Mouse (Mus musculus) brain, adult 2 months (tissue): ENCODE measurements around the gene Gm7714.
"Not testable (repeated sequence)": the region's sequence is repeated elsewhere in the genome, so short reads cannot be mapped to it uniquely, and the experiment has no call there.

ENCODE experiments used
- DNase-seq: peaks from one replicate; pipeline ENCODE4 v3.0.0; 2011; ENCODE audit warnings: low read depth, low spot score

Gm7714 gene

GRCm38 (mm10) chr5:88268619-88269018 lies at the start of gene Gm7714:
Gene Gm7714, plus strand, starts transcription at chr5:88268919.
- DNase-seq: peak; percentile 4

DNA sequence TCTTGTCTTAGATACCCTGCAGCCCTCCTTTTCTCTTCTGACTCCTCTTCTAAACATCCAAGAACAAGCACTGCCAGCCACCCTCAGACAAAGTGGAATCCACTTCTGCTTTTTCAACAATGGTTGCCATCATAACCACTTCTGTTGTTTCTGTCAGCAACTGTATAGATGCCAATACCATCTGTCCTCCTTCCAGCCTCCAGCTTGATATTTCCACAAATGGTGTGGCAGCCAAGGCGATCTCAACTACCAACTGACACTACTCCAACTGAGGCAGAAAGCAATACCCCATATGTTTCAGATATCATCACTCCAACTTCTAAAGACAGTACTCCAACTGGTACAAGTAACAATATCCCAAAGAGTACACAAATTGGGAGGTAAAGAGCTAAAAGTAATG lies 12.2 kb upstream of the Gm7714 start:
- peak; percentile 36 for DNase-seq

DNA sequence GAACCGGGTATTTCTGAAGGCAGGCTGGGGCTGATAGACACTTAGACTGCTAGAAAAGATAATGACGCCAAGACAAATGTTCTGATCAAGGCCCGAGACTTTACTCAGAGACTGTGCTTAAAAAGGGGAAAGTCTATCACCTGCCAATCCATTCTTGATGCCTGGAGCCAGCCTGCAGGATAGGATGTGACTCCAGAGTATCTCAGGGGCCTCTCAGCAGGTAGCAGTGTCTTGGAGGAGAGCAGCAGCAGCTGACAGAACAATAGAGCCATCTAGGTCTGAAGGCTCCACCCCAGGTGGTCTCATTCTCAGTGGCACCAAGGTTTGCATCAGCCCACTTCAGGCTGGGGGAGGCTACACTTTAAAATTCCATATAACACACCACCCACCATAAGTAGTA lies 42.6 kb downstream of the Gm7714 start:
- not testable (repeated sequence) for DNase-seq

- DNase-seq: no peak
Measured at GRCm38 (mm10) chr5:88317012-88317411, 48.3 kb downstream of the Gm7714 start, which contains the start of gene Prol1. Gene Prol1, plus strand, starts transcription at chr5:88317312.
